Mouse (Mus musculus): ENCODE measurements around the gene Palm2. TPM values are rescaled to one million over a fixed set of nuclear protein-coding genes. Genes with fewer than 3 reads are reported as not detected.

The Palm2 gene
- total RNA-seq, 2 experiments from 2014 or later = 4.1 to 9.1 TPM

DNA sequence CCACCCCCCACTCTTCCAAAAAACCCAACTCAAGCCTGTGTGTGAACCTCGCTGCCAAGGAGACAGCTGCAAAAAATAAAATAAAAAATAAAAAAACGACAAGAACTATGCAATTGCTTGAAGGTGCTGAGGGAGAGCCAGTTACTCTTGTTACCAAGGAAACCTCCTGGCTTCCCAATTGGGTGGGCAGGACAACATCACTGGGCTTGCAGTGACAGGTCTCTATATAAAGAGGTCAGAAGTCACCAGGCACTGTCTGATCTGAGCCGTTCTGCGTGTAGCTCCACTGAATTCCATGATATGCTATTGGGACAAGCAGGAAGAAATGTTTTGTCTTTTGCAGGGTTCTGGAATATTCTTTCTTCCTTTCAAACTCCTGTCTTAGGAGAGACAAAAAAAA lies 282.7 kb downstream of the Palm2 start:
- no peak for DNase-seq

DNA sequence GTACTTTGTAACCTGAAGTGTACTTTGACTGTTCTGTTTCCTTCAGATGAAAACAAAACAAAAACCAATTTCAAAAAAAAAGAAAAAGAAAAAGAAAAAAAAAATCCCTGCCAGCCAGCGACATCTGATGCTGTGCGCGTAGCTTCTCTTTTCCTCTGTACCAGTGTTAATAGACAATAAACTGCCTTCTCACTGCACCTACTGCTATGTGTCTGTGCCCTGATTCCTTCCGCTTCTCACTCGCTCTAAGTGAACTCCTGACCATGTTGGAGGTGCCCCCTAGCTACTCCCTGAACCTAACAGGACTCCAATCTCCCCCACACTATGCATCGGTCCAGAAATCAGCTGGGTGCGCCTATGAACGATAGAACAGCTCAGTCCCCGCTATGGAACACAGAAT lies 283.3 kb downstream of the Palm2 start, which contains the start of gene Akap2:
Akap2 (plus strand) TSS at position 304 of the 400 bp plus-strand sequence.
- no peak for DNase-seq

GRCm38 (mm10) chr4:57719370-57719769 lies 285.3 kb downstream of the Palm2 start:
- no peak for DNase-seq

- DNase-seq = no peak
Measured at GRCm38 (mm10) chr4:57720869-57721361, 286.9 kb downstream of the Palm2 start.

GRCm38 (mm10) chr4:57722296-57722695 lies 288.2 kb downstream of the Palm2 start:
- DNase-seq = no peak

GRCm38 (mm10) chr4:57723659-57724058 lies 289.6 kb downstream of the Palm2 start:
- DNase-seq = no peak

GRCm38 (mm10) chr4:57725569-57725968 lies 291.5 kb downstream of the Palm2 start:
- no peak for DNase-seq

- no peak for DNase-seq
Measured at GRCm38 (mm10) chr4:57728611-57729183, 294.6 kb downstream of the Palm2 start.

- DNase-seq = no peak
Measured at GRCm38 (mm10) chr4:57730047-57730446, 296.0 kb downstream of the Palm2 start.

GRCm38 (mm10) chr4:57730801-57731598 lies 297.0 kb downstream of the Palm2 start:
- no peak for DNase-seq

DNA sequence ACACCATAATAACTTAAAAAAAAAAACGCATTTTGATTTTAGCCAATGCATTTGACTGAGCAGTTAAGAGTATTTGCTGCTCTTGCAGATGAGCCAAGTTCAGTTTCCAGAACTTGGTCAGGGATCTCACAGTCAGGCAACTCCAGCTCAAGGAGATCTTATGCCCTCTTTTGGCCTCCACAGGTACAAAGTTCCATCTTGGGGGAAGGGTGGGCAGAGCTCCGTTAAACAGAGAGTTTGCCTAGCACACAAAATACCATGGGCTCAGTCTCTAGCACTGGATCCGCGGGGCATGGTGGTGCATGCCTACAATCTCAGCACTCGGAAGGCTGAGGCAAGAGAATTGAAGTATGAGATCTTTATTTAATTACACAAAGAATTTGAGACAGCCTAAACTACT lies 298.3 kb downstream of the Palm2 start:
- no peak for DNase-seq

DNA sequence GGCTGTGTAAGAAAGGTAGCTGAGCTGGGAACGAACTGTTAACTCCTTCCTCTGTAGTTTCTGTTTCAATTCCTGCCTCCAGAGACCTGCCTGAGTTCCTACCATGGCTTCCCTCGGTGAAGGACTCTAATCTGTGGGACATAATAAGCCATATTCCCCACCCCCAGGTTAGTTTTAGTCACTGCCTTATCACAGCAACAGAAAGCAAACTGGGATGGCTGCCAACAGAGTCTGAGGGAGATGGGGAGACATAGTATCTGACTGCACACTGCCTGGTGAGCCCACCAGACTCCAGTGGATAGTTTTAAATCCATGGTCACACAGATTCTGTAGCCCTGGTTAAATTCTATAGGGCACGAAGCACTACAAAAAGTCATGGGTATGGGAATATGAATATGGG lies 299.4 kb downstream of the Palm2 start:
- no peak for DNase-seq

GRCm38 (mm10) chr4:57735426-57735825 lies 301.4 kb downstream of the Palm2 start:
- DNase-seq = peak; percentile 31

DNA sequence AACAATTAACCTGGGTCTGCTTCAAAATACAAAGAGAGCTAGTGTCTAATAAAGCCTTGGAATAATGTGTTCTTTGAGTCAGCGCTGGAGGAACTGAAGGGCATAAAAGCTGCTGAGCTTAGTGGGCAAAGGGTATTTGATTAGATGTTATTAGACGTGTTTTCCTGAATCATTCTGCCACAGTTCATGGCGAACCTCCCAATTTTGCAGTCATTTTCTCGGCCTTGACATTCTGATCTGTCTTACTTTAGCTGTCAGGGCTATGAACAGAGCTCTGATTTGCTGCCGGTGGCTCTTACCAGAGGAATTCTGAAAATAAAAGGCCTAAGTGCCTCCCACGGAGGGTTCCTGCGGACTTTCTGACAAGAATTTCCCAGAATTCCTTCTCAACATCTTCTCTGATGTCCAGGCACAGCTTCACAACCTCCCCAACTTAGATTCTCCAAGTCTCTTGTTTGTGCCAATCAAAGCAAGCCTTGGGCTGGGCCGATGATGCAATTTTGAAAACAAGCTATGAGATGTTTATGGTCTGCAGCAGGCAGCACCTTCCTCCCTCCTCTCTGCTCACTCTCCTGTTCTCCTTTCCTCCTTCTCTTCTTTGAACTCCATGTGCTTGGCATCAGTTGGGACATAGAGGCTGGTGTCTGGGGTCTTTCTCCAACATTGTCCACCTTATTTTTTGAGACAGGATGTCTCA lies 305.0 kb downstream of the Palm2 start:
- no peak for DNase-seq

DNA sequence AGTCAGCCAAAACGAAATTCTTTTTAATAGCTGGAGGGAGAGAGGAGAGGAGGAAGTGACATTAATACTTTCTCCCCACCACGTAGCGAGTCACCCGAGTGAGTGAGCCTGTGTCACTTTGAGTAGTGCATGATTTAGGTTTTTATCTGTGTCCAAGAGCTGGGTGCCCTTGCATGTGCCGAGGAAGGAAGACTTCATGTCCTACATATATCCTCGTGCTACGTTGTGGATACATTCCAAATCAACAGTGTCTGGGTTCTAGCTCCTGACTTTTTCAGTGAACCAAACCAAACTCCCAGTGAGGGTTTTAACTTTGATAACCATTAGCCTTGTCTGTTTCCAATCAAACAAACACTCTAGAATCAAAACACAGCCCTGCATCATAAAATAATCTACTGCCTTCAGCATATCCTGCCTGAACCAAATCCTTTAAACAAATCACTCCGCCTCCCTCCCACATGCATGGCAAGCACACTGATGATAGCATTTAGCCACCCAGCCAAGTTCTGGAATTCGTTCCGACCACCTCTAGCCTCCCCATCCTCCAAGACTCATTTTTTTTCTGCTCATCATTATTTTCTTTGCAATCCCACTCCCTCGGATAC lies 309.4 kb downstream of the Palm2 start:
- no peak for DNase-seq

DNA sequence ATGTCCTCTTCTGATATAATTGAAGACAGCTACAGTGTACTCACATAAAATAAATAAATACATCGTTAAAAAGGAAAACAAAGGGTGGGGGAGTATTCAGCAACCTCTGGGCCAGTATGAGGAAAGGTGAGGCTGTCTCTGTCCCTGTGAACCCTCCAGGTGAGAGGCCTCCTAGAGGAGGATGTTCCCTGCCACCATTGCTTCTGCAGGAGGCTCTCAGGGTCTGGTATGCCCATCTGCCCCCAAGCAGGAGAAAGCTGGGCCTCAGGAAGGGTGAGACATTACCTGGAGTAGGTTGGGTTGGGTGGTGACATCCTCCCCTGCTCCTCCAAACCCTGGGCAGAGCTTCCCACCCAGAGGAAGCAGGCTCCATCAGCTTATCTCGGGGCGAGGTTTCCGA lies 316.6 kb downstream of the Palm2 start:
- no peak for DNase-seq

- no peak for DNase-seq
Measured at GRCm38 (mm10) chr4:57751054-57751453, 317.0 kb downstream of the Palm2 start.

DNA sequence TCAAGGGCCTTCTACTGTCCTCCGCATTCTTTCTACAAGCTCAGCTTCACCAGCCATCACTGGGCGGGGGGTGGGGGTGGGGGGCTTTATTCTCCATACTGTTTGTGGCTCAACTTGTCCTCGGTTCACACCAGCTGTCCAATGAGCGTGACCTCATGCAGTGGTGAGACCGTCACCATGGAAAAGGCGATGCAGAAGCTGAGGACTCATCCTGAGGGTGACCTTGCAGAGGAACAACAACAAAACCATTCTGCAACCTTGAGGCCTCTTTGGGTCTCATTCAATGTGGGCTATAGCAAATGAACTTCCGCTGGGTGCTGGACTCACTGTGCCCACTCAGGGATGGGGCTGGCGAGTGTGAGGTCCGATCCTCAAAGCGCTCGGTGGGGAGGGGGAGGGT lies 317.5 kb downstream of the Palm2 start:
- DNase-seq = no peak

DNA sequence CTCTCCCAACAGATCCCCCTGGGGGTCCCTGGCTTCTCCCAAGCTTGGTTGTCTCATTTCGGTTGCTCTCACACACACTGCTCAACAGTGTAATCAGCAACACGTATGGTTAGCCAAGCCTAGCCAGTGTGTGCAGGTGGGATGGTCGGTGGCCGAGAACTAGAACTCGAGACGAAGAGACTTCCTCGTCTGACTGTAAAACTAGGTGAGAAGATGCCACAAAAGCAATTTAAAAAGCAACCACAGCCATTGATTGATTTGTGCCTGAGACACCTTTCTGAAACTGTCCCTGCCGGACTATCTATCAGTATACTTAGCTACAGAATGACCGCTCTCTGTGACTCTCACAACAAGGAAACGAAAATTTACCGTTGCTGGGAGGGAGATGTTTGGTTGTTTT lies 321.0 kb downstream of the Palm2 start:
- no peak for DNase-seq

DNA sequence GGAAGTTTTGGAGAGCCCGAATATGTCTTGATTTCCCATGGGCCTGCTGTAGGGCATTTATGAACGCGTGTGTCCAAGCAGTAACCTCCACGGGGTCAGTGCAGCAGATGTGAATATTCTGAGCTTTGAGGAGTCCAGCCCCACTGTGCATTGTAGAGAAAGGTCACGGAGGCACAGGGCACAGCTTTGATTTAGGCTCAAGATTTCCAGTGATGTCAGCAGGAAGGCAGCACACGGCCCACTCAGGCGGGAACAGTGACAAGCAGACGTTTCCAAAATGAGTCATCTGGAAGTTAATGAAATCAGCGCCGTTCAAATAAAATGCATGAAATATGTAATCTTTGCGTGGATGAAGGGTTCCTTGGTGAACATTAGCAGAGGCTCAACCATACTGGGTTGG lies 323.9 kb downstream of the Palm2 start:
- DNase-seq = no peak
